ENCODE assay signal across 18 mouse cellular contexts in genomic region chr7:54333142-54333541, GRCm38 (mm10).
"Had no signal": no experiment of that assay in that cellular context is flagged by ENCODE, and none has a peak within 500 bp of the region (broad histone marks: within the 10 kb centered on the region; RNA-seq: fewer than 3 reads in every experiment).

No protein-coding gene starts in this region.

- H3K9ac ChIP-seq: liver, embryonic 14.5 days; lung, embryonic 14.5 days; midbrain, embryonic 12.5 days; neural tube, embryonic 13.5 days; neural tube, embryonic 15.5 days had no signal

- H3K4me2 ChIP-seq: lung, embryonic 14.5 days; midbrain, embryonic 12.5 days; neural tube, embryonic 13.5 days; neural tube, embryonic 15.5 days had no signal

- H3K27me3 ChIP-seq: midbrain, embryonic 12.5 days; neural tube, embryonic 13.5 days; neural tube, embryonic 15.5 days had no signal

- DNase-seq: lung, adult 18-20 months; lung, embryonic 14.5 days; lung, postnatal 10 days; lung, postnatal 4 days; retina, postnatal 1 day; right cerebral cortex, adult 18-20 months; right cerebral cortex, postnatal 25 days; right cerebral cortex, postnatal 4 days; spleen, adult 18-20 months; thymus, adult 18-20 months; thymus, postnatal 14 days; thymus, postnatal 36 days had no signal

- H3K9me3 ChIP-seq: midbrain, embryonic 10.5 days; midbrain, embryonic 12.5 days; neural tube, embryonic 13.5 days; neural tube, embryonic 15.5 days had no signal

- H3K27ac ChIP-seq: liver, embryonic 14.5 days; midbrain, embryonic 10.5 days; midbrain, embryonic 12.5 days; neural tube, embryonic 13.5 days; neural tube, embryonic 15.5 days had no signal

- H3K4me3 ChIP-seq: midbrain, embryonic 10.5 days; midbrain, embryonic 12.5 days; myocyte; neural tube, embryonic 13.5 days; neural tube, embryonic 15.5 days had no signal

- H3K36me3 ChIP-seq: midbrain, embryonic 10.5 days; midbrain, embryonic 12.5 days; neural tube, embryonic 13.5 days; neural tube, embryonic 15.5 days had no signal

- H3K4me1 ChIP-seq: midbrain, embryonic 10.5 days; midbrain, embryonic 12.5 days; neural tube, embryonic 13.5 days; neural tube, embryonic 15.5 days had no signal
